Mouse (Mus musculus) kidney, embryonic 15.5 days (tissue): ENCODE data around the gene Ascc1. TPM values are rescaled to one million over a fixed set of nuclear protein-coding genes. Genes with fewer than 3 reads are reported as not detected.

ENCODE experiments used
- ATAC-seq: fragments of 200-750 bp; cut with Nextera tagmentation; replicated peaks from 2 replicates; pipeline ENCODE4 v1.8.0; 2017; ENCODE audit warnings: moderate TSS enrichment; ENCODE audit not compliant: low FRiP score
- H3K27ac ChIP-seq: fragments of 300-500 bp; sonication (generic); 2 replicates; pipeline ENCODE4 v1.5.1; 2015; ENCODE audit warnings: mild to moderate bottlenecking, inconsistent platforms
- H3K27me3 ChIP-seq: fragments of 300-500 bp; sonication (generic); 2 replicates; pipeline ENCODE4 v1.6.1; 2015; ENCODE audit warnings: inconsistent platforms
- H3K36me3 ChIP-seq: fragments of 300-500 bp; sonication (generic); 2 replicates; pipeline ENCODE4 v1.6.1; 2015; ENCODE audit warnings: inconsistent platforms
- H3K4me1 ChIP-seq: fragments of 300-500 bp; sonication (generic); 2 replicates; pipeline ENCODE4 v1.6.1; 2015; ENCODE audit warnings: inconsistent platforms
- H3K4me2 ChIP-seq: fragments of 300-500 bp; sonication (generic); 2 replicates; pipeline ENCODE4 v1.6.1; 2015; ENCODE audit warnings: moderate library complexity, mild to moderate bottlenecking, inconsistent platforms
- H3K4me3 ChIP-seq: fragments of 300-500 bp; sonication (generic); replicated peaks from 2 replicates; pipeline ENCODE4 v1.5.1; 2015; ENCODE audit warnings: mild to moderate bottlenecking, inconsistent platforms
- H3K9ac ChIP-seq: fragments of 300-500 bp; sonication (generic); 2 replicates; pipeline ENCODE4 v1.6.1; 2015; ENCODE audit warnings: mild to moderate bottlenecking, inconsistent platforms
- H3K9me3 ChIP-seq: fragments of 300-500 bp; sonication (generic); replicated peaks from 2 replicates; pipeline ENCODE4 v1.6.1; 2016; ENCODE audit warnings: inconsistent platforms
- WGBS: fragments of 180-500 bp; shearing (Covaris S2); methylation state at CpG from one replicate; pipeline ENCODE4 v1.1.7; 2015; ENCODE audit warnings: mixed read lengths; 5-methylcytosine and 5-hydroxymethylcytosine counted together
- polyA plus RNA-seq: library from polyadenylated mRNA; unstranded; fragments of >200 nt; fragmentation: Nextera tagmentation; extraction: Ambion mirVana; gene quantifications from 2 replicates; pipeline ENCODE4 v1.2.1, GENCODE M21; 2015

The Ascc1 gene
- polyA plus RNA-seq, 1 experiment from 2014 or later = 50.6 TPM

DNA sequence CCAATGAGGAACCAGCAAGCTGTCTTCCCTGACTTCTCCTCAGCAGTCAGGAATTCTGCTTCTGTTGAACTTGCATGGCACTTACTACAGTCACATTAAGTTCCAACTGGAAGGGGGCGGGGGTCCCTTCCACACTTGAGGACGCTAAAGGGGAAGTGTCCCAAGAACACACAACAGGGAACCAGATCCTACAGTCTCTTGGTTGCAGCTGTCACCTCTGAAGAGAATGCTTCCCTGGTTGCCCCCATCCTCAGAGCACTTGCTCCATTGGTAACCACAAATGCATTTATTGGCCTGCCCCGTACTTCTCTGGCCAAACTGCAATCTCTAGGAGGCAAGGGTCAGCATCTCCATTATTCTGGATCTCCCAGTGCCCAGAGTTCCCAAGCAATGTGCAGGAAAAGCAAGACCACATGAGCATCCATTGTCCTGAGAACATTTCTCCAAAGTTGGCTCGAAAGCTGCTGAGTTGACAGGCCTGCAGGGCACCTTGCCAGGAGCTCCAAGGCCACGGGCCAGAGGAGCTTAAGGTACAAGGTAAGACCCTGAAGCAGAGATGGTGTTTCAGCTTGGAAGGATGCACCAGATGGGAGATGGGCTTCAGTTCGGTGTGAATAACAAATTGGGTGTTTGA, 35.2 kb upstream of the Ascc1 start:
- H3K4me1 ChIP-seq = peaks cover 50% of the 10 kb centered on the region
- no peak overlapping the region for H3K4me3 ChIP-seq
- no peaks in the 10 kb centered on the region for H3K36me3 ChIP-seq
- H3K27me3 ChIP-seq = no peaks in the 10 kb centered on the region
- ATAC-seq = no peak
- no peak overlapping the region for H3K9ac ChIP-seq
- H3K9me3 ChIP-seq = no peaks in the 10 kb centered on the region
- H3K4me2 ChIP-seq = no peak overlapping the region
- 0 out of 2 replicates have a peak overlapping the region, but pooled peaks have one; percentile 6 for H3K27ac ChIP-seq
- WGBS = 80% methylated on average over 6 of the region's 6 CpGs

DNA sequence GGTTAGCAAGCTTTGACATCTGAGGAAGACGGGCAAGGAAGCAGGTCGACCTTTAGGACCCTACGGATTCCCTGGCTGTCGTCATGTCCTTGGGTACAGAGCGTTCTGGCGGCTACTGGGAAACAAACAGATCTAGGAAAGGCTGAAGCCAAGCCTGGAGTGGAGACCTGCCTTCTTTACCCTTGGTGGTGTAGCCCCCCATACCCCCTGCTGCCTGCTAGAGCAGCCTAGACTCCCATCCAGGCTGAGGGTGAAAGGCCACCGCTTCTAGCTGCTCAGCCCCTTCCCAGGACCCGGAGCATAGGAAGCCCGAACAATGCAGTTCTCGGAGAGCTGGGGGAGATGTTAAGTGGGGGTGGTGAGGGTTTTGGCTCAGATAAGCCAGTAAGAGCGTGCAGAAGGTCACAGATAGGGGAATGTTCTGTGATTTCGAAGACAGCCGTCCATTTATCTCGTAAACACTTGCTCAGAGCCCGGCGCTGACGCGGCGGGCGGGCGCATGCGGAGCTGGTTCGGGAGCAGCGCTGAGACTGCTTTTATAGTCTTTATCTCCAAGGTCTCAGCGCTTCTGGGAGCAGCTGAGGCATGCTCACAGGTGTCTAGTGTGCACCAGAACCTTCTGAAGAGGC, 32.7 kb upstream of the Ascc1 start:
- WGBS = 3% methylated on average over 25 of the region's 25 CpGs
- no peaks in the 10 kb centered on the region for H3K27me3 ChIP-seq
- peak overlapping the region; percentile 54 for H3K4me3 ChIP-seq
- peak overlapping the region; percentile 67 for H3K9ac ChIP-seq
- peaks cover 56% of the 10 kb centered on the region for H3K4me1 ChIP-seq
- H3K4me2 ChIP-seq = peak overlapping the region; percentile 79
- ATAC-seq = no peak
- H3K36me3 ChIP-seq = no peaks in the 10 kb centered on the region
- H3K27ac ChIP-seq = peak overlapping the region; percentile 81
- no peaks in the 10 kb centered on the region for H3K9me3 ChIP-seq

DNA sequence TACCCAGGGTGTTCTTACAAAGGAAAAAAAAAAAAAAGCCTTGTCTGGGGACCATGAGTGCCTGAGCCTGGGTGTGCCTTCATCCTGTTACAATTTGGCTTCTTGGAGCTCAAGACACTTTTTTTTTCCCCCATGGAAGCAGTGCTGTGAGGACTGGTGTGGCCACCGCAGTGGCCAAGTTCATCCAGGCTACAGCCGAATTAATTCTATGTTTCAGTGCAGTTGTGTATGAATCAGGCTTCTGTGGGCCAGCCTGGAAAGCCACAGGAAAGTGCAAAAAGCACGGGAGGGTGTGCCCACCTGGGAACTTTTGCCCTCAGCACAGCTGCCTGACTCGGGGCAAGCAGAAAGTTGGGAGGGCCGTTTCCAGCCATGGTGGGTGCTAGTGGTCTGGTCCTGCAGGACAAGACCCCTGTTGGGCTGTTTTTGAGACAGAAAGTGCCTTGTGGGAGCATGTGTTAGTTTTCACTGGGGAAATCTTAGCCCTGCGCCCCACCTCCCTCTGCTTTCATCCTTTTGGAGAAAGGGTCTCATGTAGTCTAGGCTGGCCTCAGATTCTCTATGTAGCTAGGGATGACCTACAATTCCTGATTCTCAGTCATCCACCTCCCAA, 32.0 kb upstream of the Ascc1 start:
- no peak for ATAC-seq
- no peaks in the 10 kb centered on the region for H3K36me3 ChIP-seq
- H3K27ac ChIP-seq = peak overlapping the region; percentile 81
- WGBS = 29% methylated on average over 6 of the region's 6 CpGs
- peak overlapping the region; percentile 54 for H3K4me3 ChIP-seq
- peaks cover 55% of the 10 kb centered on the region for H3K4me1 ChIP-seq
- peak overlapping the region; percentile 79 for H3K4me2 ChIP-seq
- H3K9me3 ChIP-seq = no peaks in the 10 kb centered on the region
- H3K27me3 ChIP-seq = no peaks in the 10 kb centered on the region
- H3K9ac ChIP-seq = peak overlapping the region; percentile 67

DNA sequence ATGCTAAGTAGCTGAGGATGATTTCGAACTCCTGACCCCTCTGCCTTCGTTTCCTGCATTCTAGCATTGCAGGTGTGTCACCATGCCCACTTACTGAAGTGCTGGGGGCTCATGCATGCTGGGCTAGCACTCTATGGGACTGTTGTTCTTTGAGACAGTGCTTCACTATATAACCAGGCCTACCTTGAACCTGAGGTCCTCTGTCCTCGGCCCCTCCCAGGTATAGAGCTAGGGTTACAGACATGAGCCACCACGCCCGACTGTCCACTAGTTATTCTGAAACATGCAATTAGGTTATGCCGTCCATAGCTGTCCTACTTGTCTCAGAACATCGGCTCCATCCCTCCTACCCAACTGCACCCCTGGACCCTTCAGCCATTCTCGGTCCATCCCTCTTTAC, 30.8 kb upstream of the Ascc1 start:
- no peak for ATAC-seq
- no peak overlapping the region for H3K4me3 ChIP-seq
- no peaks in the 10 kb centered on the region for H3K9me3 ChIP-seq
- H3K36me3 ChIP-seq = no peaks in the 10 kb centered on the region
- H3K27me3 ChIP-seq = no peaks in the 10 kb centered on the region
- H3K9ac ChIP-seq = no peak overlapping the region
- no peak overlapping the region for H3K4me2 ChIP-seq
- H3K27ac ChIP-seq = no peak overlapping the region
- peaks cover 49% of the 10 kb centered on the region for H3K4me1 ChIP-seq
- WGBS = 91% methylated on average over 8 of the region's 8 CpGs

DNA sequence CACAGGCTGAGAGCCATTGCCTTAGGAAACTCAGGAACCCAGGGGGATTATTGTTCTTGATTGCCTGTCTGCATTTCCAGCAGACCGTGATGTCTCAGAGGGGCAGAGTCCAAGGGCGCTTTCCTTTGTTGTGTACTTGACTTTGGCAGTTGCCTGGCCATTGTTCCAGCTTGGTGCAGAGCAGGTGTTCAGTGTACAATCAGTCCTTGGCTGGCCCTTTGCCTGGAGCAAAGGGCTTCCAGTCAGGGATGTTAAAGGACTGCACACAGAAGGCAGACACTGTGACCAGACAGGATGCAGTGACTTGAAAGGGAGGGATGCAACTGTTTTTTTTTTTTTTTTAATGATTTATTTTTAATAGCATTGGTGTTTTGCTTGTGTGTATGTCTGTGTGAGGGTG, 30.1 kb upstream of the Ascc1 start:
- Histone ChIP-seq H3K9me3 (no peaks in the 10 kb centered on the region), H3K36me3 (no peaks in the 10 kb centered on the region), H3K27me3 (no peaks in the 10 kb centered on the region), H3K27ac (peak overlapping the region; percentile 34; the same call in 1 of the 2 replicates), H3K4me2 (no peak overlapping the region), H3K4me1 (peaks cover 50% of the 10 kb centered on the region), H3K9ac (no peak overlapping the region), H3K4me3 (no peak overlapping the region)
- 71% methylated on average over 2 of the region's 2 CpGs for WGBS
- no peak for ATAC-seq

DNA sequence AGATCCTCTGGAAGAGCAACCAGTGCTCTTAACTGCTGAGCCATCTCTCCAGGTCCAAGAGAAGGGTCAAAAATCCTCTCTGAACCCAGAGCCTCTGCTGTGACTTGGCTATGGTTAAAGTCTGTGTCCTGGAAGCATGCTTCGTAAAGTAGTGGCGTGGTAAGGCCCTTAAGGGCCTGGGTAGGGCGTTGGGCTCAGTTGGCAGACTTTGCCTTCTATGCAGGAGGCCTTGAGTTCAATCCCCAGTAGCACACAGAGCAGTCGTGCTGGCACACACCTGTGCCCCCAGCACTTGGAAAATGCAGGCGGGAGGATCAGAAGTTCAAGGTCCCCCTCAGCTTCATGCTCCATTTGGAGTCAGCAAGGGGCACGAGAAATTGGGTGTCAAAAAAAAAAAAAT, 29.6 kb upstream of the Ascc1 start:
- Histone ChIP-seq H3K9me3 (no peaks in the 10 kb centered on the region), H3K27me3 (no peaks in the 10 kb centered on the region), H3K4me3 (no peak overlapping the region), H3K9ac (no peak overlapping the region), H3K36me3 (no peaks in the 10 kb centered on the region), H3K4me2 (no peak overlapping the region), H3K27ac (peak overlapping the region; percentile 34; the same call in 1 of the 2 replicates), H3K4me1 (peaks cover 54% of the 10 kb centered on the region)
- 83% methylated on average over 6 of the region's 6 CpGs for WGBS
- ATAC-seq = no peak

DNA sequence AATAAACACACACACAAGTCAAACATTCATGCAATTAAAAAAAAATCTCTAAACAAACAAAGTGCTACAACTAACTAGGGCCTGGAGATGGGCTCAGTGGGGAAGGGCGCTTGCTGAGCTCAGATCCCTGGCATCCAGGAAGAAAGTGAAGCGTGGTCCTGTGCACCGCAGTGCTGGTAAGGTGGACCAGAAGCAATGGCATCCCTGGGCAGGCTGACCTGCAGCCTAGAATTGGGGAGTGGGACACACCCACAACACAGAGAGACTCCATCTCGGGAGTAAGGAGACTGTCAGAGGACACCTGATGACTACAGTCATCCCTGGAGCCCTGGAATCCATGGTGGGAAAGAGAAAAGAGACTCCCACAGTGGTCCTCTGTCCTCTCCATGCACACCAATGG, 29.2 kb upstream of the Ascc1 start:
- WGBS = 90% methylated on average over 4 of the region's 4 CpGs
- no peak for ATAC-seq
- H3K4me3 ChIP-seq = no peak overlapping the region
- H3K27me3 ChIP-seq = no peaks in the 10 kb centered on the region
- no peaks in the 10 kb centered on the region for H3K9me3 ChIP-seq
- no peaks in the 10 kb centered on the region for H3K36me3 ChIP-seq
- H3K27ac ChIP-seq = peak overlapping the region; percentile 90
- H3K4me2 ChIP-seq = no peak overlapping the region
- H3K4me1 ChIP-seq = peaks cover 58% of the 10 kb centered on the region
- no peak overlapping the region for H3K9ac ChIP-seq

DNA sequence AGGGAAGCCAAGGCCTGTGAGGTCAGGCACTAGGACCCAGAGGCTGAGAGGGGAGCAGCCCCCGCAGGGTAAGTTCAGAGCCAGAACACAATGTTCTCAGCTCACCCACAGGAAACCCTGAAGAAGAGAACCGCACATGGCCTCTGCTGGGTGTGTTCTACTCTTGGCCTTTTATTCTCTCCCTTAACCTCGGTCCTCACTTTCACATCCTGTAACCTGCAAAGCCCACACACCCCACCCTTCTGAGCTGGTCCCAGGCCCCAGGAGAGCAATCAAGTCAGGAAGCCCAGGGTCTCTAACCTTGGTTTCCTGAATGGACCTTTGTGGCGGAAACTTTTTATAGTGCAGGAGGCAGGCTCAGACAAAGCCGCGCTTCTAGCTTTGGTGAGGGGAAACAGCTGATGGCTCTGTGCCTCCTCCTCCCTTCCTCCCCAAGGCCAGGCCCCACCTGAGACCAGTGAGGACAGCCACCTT, 28.4 kb upstream of the Ascc1 start:
- no peaks in the 10 kb centered on the region for H3K36me3 ChIP-seq
- 7% methylated on average over 6 of the region's 6 CpGs for WGBS
- peak; percentile 50 for ATAC-seq
- no peaks in the 10 kb centered on the region for H3K27me3 ChIP-seq
- H3K9ac ChIP-seq = 0 out of 2 replicates have a peak overlapping the region, but pooled peaks have one; percentile 5
- H3K4me1 ChIP-seq = peaks cover 66% of the 10 kb centered on the region
- peak overlapping the region; percentile 90 for H3K27ac ChIP-seq
- H3K4me3 ChIP-seq = no peak overlapping the region
- peak overlapping the region; percentile 17; the same call in 1 of the 2 replicates for H3K4me2 ChIP-seq
- H3K9me3 ChIP-seq = no peaks in the 10 kb centered on the region

DNA sequence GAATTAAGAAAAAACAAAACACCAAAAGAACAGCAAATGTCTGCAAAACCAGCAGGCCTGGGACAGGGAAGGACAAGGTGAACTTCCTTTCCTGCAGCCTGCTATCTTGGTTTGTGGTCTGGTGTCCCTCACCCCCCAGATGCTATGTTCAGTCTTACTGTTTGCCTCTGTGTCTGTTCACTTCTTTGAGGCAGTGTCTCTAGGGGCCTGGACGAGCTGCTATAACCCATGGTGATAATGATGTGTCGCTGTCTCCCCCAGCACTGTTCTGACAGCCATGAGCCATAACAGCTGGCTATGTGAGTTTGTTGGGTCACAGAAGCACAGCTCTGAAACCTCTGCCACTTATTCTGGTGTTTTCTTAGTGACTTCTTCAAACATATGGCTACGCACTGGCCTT, 27.8 kb upstream of the Ascc1 start:
- H3K9me3 ChIP-seq = no peaks in the 10 kb centered on the region
- no peaks in the 10 kb centered on the region for H3K27me3 ChIP-seq
- H3K27ac ChIP-seq = peak overlapping the region; percentile 90
- peak overlapping the region; percentile 17; the same call in 1 of the 2 replicates for H3K4me2 ChIP-seq
- WGBS = 48% methylated on average over 3 of the region's 3 CpGs
- H3K9ac ChIP-seq = 0 out of 2 replicates have a peak overlapping the region, but pooled peaks have one; percentile 5
- H3K4me1 ChIP-seq = peaks cover 68% of the 10 kb centered on the region
- ATAC-seq = peak; percentile 41; the same call in 1 of the 2 replicates
- H3K36me3 ChIP-seq = no peaks in the 10 kb centered on the region
- H3K4me3 ChIP-seq = no peak overlapping the region

DNA sequence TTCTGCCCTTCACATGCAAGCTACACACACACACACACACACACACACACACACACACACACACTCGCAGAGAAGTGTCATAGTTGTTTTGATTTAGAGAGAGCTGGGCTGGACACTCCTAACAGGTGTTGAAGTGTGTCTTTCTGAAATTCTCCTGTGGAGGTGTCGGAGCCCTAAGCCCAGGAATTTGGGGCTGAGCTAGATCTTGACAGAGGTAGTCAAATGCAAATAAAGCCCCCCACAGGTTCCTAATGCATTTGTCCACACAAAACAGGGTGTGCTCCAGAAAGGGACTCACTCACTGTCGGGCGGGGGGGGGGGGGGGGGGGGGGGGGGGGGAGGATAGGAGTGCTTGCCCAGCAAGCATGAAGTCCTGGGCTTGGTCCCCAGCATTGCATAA, 25.5 kb upstream of the Ascc1 start:
- no peak for ATAC-seq
- Histone ChIP-seq H3K4me3 (no peak overlapping the region), H3K36me3 (no peaks in the 10 kb centered on the region), H3K9ac (no peak overlapping the region), H3K27me3 (no peaks in the 10 kb centered on the region), H3K4me1 (peaks cover 65% of the 10 kb centered on the region), H3K9me3 (no peaks in the 10 kb centered on the region), H3K4me2 (no peak overlapping the region), H3K27ac (no peak overlapping the region)
- WGBS = 47% methylated on average over 2 of the region's 4 CpGs

DNA sequence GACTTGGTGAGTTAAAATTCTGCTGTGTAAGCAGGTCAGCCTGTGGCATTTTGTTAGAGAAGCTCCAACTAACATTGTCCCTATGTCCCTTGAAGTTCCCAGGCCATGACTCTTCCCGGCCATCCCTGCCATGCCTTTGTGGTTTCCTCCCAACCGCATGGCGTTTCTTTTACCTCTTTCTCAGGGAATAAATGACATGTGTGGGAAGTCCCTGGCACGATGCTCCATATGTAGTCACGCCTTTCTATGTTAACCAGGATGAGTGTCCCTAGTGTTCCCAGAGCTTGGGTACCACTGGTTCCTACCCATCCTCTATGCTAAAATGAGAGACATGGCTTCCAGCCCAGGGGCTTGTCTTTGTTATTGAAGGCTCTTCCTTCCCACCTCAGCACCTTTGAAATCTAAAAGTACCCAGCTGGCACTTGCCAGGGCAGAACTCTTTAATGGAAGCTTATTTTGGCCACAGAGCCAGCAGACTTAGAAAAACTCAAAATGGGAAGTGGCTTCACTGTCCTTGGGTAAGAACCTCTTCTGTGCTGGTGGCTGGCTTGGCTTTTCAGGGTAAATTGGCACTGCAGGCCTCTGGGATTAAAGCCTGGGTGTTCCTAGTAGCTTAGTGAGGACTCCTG, 24.8 kb upstream of the Ascc1 start:
- Histone ChIP-seq H3K27ac (peak overlapping the region; percentile 72; the same call in 1 of the 2 replicates), H3K4me2 (no peak overlapping the region), H3K4me1 (peaks cover 60% of the 10 kb centered on the region), H3K4me3 (no peak overlapping the region), H3K9ac (no peak overlapping the region), H3K9me3 (no peaks in the 10 kb centered on the region), H3K27me3 (no peaks in the 10 kb centered on the region), H3K36me3 (no peaks in the 10 kb centered on the region)
- ATAC-seq = no peak
- 83% methylated on average over 5 of the region's 5 CpGs for WGBS

DNA sequence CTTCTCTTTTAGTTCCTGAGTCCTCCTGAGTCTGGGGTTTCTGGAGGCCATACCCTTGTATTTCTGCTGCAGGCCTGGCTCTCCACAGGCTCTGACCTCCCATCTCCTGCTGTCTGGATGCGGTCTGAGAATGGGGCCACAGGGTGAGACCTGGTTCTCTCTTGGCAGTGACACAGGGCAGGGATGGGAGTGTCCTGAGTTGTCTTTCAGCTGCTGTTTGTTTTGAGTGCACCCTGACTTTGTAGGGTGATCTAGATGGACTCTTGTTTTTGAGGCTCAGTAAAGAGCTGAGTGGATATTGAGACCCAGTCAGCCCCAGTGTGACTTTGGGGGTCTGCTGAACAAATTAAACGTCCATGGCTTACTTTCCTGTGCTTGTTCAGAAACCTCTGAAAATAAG, 24.2 kb upstream of the Ascc1 start:
- no peaks in the 10 kb centered on the region for H3K36me3 ChIP-seq
- no peak overlapping the region for H3K4me3 ChIP-seq
- WGBS = 44% methylated on average over 2 of the region's 2 CpGs
- peak overlapping the region; percentile 72 for H3K27ac ChIP-seq
- H3K27me3 ChIP-seq = no peaks in the 10 kb centered on the region
- no peak overlapping the region for H3K9ac ChIP-seq
- no peak for ATAC-seq
- no peaks in the 10 kb centered on the region for H3K9me3 ChIP-seq
- H3K4me2 ChIP-seq = no peak overlapping the region
- H3K4me1 ChIP-seq = peaks cover 55% of the 10 kb centered on the region
